Mouse (Mus musculus) lung, postnatal 0 days (tissue): ENCODE data around the gene Noto. TPM values are rescaled to one million over a fixed set of nuclear protein-coding genes. Genes with fewer than 3 reads are reported as not detected.

Experiments
- ATAC-seq: fragments of 200-750 bp; cut with Nextera tagmentation; 2 replicates; pipeline ENCODE4 v1.8.0; 2017; ENCODE audit warnings: moderate library complexity
- DNase-seq: peaks from one replicate; pipeline ENCODE4 v3.0.0-alpha.2; 2016; ENCODE audit warnings: low spot score
- H3K27ac ChIP-seq: fragments of 300-500 bp; sonication (generic); 2 replicates; pipeline ENCODE4 v1.5.1; 2014; ENCODE audit warnings: antibody characterized with exemption, mild to moderate bottlenecking, low read length, mixed read lengths
- H3K27me3 ChIP-seq: fragments of 300-500 bp; sonication (generic); replicated peaks from 2 replicates; pipeline ENCODE4 v1.6.1; 2014; ENCODE audit warnings: low read length, mixed read lengths; ENCODE audit not compliant: insufficient read depth
- H3K36me3 ChIP-seq: fragments of 300-500 bp; sonication (generic); 2 replicates; pipeline ENCODE4 v1.6.1; 2014; ENCODE audit warnings: low read length, mixed read lengths; ENCODE audit not compliant: insufficient read depth
- H3K4me1 ChIP-seq: fragments of 300-500 bp; sonication (generic); 2 replicates; pipeline ENCODE4 v1.6.1; 2014; ENCODE audit warnings: antibody characterized with exemption, low read depth, low read length, mixed read lengths; ENCODE audit not compliant: insufficient read depth
- H3K4me2 ChIP-seq: fragments of 300-500 bp; sonication (generic); replicated peaks from 2 replicates; pipeline ENCODE4 v1.6.1; 2014; ENCODE audit warnings: low read depth, mild to moderate bottlenecking, low read length, moderate library complexity, mixed read lengths
- H3K4me3 ChIP-seq: fragments of 300-500 bp; sonication (generic); 2 replicates; pipeline ENCODE4 v1.5.1; 2014; ENCODE audit warnings: low read depth, low read length
- H3K9ac ChIP-seq: fragments of 300-500 bp; sonication (generic); replicated peaks from 2 replicates; pipeline ENCODE4 v1.6.1; 2014; ENCODE audit warnings: low read depth, mild to moderate bottlenecking
- H3K9me3 ChIP-seq: fragments of 300-500 bp; sonication (generic); 2 replicates; pipeline ENCODE4 v1.6.1; 2016; ENCODE audit warnings: low read length, mixed read lengths
- CTCF ChIP-seq: IDR thresholded peaks from 2 replicates; pipeline ENCODE4 v1.5.1; 2016; ENCODE audit warnings: antibody characterized with exemption, mild to moderate bottlenecking
- EP300 ChIP-seq: IDR thresholded peaks from 2 replicates; pipeline ENCODE4 v1.6.1; 2016; ENCODE audit warnings: antibody characterized with exemption, mild to moderate bottlenecking, control low read depth
- WGBS: fragments of 180-500 bp; shearing (Covaris S2); extraction: QIAGEN DNeasy Blood & Tissue Kit; methylation state at CpG from one replicate; pipeline ENCODE4 v1.1.7; 2014; 5-methylcytosine and 5-hydroxymethylcytosine counted together
- polyA plus RNA-seq: library from polyadenylated mRNA; unstranded; fragments of >200 nt; fragmentation: Nextera tagmentation; extraction: Ambion mirVana; gene quantifications from 2 replicates; pipeline ENCODE4 v1.2.1, GENCODE M21; 2015

The Noto gene
- polyA plus RNA-seq, 1 experiment from 2014 or later, result 0.24 TPM

- WGBS, result 76% methylated on average over 2 of the region's 2 CpGs
- Histone ChIP-seq H3K9ac (no peak overlapping the region), H3K27me3 (no peaks in the 10 kb centered on the region), H3K9me3 (no peaks in the 10 kb centered on the region), H3K27ac (no peak overlapping the region), H3K4me1 (no peaks in the 10 kb centered on the region), H3K4me2 (no peak overlapping the region), H3K4me3 (no peak overlapping the region), H3K36me3 (no peaks in the 10 kb centered on the region)
- ATAC-seq, result no peak
- no peak for DNase-seq
- TF ChIP-seq CTCF (no peak), EP300 (no peak)
Measured at GRCm38 (mm10) chr6:85395360-85395759, 28.3 kb upstream of the Noto start.

GRCm38 (mm10) chr6:85397165-85397564 is 26.5 kb upstream of the Noto start:
- no peak for TF ChIP-seq EP300
- peak; percentile 68 for TF ChIP-seq CTCF
- H3K9me3 ChIP-seq, result no peaks in the 10 kb centered on the region
- DNase-seq (no peak), ATAC-seq (no peak)
- no peaks in the 10 kb centered on the region for H3K36me3 ChIP-seq
- H3K4me2 ChIP-seq, result no peak overlapping the region
- no peak overlapping the region for H3K27ac ChIP-seq
- 29% methylated on average over 1 of the region's 1 CpGs for WGBS
- H3K9ac ChIP-seq, result no peak overlapping the region
- no peaks in the 10 kb centered on the region for H3K27me3 ChIP-seq
- H3K4me3 ChIP-seq, result no peak overlapping the region
- H3K4me1 ChIP-seq, result no peaks in the 10 kb centered on the region

GRCm38 (mm10) chr6:85399715-85400114 is 24.0 kb upstream of the Noto start:
- H3K27ac ChIP-seq, result no peak overlapping the region
- TF ChIP-seq CTCF (no peak), EP300 (no peak)
- DNase-seq, result no peak
- no peaks in the 10 kb centered on the region for H3K9me3 ChIP-seq
- H3K27me3 ChIP-seq, result no peaks in the 10 kb centered on the region
- 34% methylated on average over 5 of the region's 5 CpGs for WGBS
- no peak for ATAC-seq
- H3K9ac ChIP-seq, result no peak overlapping the region
- H3K4me2 ChIP-seq, result no peak overlapping the region
- H3K36me3 ChIP-seq, result no peaks in the 10 kb centered on the region
- no peak overlapping the region for H3K4me3 ChIP-seq
- no peaks in the 10 kb centered on the region for H3K4me1 ChIP-seq

GRCm38 (mm10) chr6:85402613-85403012 is 21.1 kb upstream of the Noto start:
- Histone ChIP-seq H3K4me3 (no peak overlapping the region), H3K4me2 (no peak overlapping the region), H3K9me3 (no peaks in the 10 kb centered on the region), H3K4me1 (no peaks in the 10 kb centered on the region), H3K9ac (no peak overlapping the region), H3K27me3 (no peaks in the 10 kb centered on the region), H3K27ac (no peak overlapping the region), H3K36me3 (no peaks in the 10 kb centered on the region)
- DNase-seq (no peak), ATAC-seq (no peak; the same call in 1 of the 2 replicates)
- 32% methylated on average over 2 of the region's 2 CpGs for WGBS
- no peak for TF ChIP-seq CTCF
- TF ChIP-seq EP300, result no peak

GRCm38 (mm10) chr6:85403039-85403438 is 20.6 kb upstream of the Noto start:
- 76% methylated on average over 10 of the region's 10 CpGs for WGBS
- no peak for TF ChIP-seq EP300
- TF ChIP-seq CTCF, result no peak
- no peak overlapping the region for H3K4me2 ChIP-seq
- H3K27me3 ChIP-seq, result no peaks in the 10 kb centered on the region
- no peaks in the 10 kb centered on the region for H3K9me3 ChIP-seq
- H3K36me3 ChIP-seq, result no peaks in the 10 kb centered on the region
- no peak overlapping the region for H3K4me3 ChIP-seq
- no peak overlapping the region for H3K9ac ChIP-seq
- DNase-seq (no peak), ATAC-seq (no peak)
- H3K4me1 ChIP-seq, result no peaks in the 10 kb centered on the region
- no peak overlapping the region for H3K27ac ChIP-seq

GRCm38 (mm10) chr6:85409003-85409402 is 14.7 kb upstream of the Noto start:
- Histone ChIP-seq H3K27me3 (peaks cover 18% of the 10 kb centered on the region; the same call in 1 of the 2 replicates), H3K4me3 (no peak overlapping the region), H3K27ac (no peak overlapping the region), H3K9me3 (no peaks in the 10 kb centered on the region), H3K9ac (no peak overlapping the region), H3K36me3 (no peaks in the 10 kb centered on the region), H3K4me2 (no peak overlapping the region), H3K4me1 (no peaks in the 10 kb centered on the region)
- 8% methylated on average over 28 of the region's 31 CpGs for WGBS
- no peak for DNase-seq
- no peak for ATAC-seq
- TF ChIP-seq EP300, result no peak
- TF ChIP-seq CTCF, result no peak

GRCm38 (mm10) chr6:85410771-85411273 is 12.9 kb upstream of the Noto start:
- DNase-seq (peak; percentile 89), ATAC-seq (peak; percentile 87)
- no peak overlapping the region for H3K9ac ChIP-seq
- H3K9me3 ChIP-seq, result no peaks in the 10 kb centered on the region
- TF ChIP-seq EP300 (no peak), CTCF (peak; percentile 82)
- WGBS, result 10% methylated on average over 13 of the region's 13 CpGs
- H3K4me3 ChIP-seq, result no peak overlapping the region
- peaks cover 18% of the 10 kb centered on the region; the same call in 1 of the 2 replicates for H3K27me3 ChIP-seq
- H3K4me1 ChIP-seq, result no peaks in the 10 kb centered on the region
- H3K27ac ChIP-seq, result no peak overlapping the region
- H3K4me2 ChIP-seq, result no peak overlapping the region
- H3K36me3 ChIP-seq, result no peaks in the 10 kb centered on the region
